Mouse (Mus musculus) hindbrain, postnatal 0 days (tissue): Measurements from ENCODE around the gene G0s2. TPM values are rescaled to one million over a fixed set of nuclear protein-coding genes. Genes with fewer than 3 reads are reported as not detected.

ENCODE experiments used
- ATAC-seq: fragments of 200-750 bp; cut with Nextera tagmentation; 2 replicates; pipeline ENCODE4 v1.8.0; 2017; ENCODE audit warnings: mild to moderate bottlenecking, moderate TSS enrichment, moderate library complexity
- DNase-seq: peaks from one replicate; pipeline ENCODE4 v3.0.0-alpha.2; 2015; ENCODE audit warnings: low spot score
- H3K27ac ChIP-seq: fragments of 300-500 bp; sonication (generic); 2 replicates; pipeline ENCODE4 v1.5.1; 2014; ENCODE audit warnings: mild to moderate bottlenecking
- H3K27me3 ChIP-seq: fragments of 300-500 bp; sonication (generic); 2 replicates; pipeline ENCODE4 v1.6.1; 2014; ENCODE audit warnings: low read length, mixed read lengths; ENCODE audit not compliant: insufficient read depth
- H3K36me3 ChIP-seq: fragments of 300-500 bp; sonication (generic); 2 replicates; pipeline ENCODE4 v1.6.1; 2014; ENCODE audit warnings: low read length, mixed read lengths; ENCODE audit not compliant: insufficient read depth
- H3K4me1 ChIP-seq: fragments of 300-500 bp; sonication (generic); 2 replicates; pipeline ENCODE4 v1.6.1; 2014; ENCODE audit warnings: antibody characterized with exemption, low read length, mixed read lengths; ENCODE audit not compliant: insufficient read depth
- H3K4me2 ChIP-seq: fragments of 300-500 bp; sonication (generic); 2 replicates; pipeline ENCODE4 v1.6.1; 2014; ENCODE audit warnings: low read depth, mild to moderate bottlenecking, low read length, moderate library complexity, mixed read lengths
- H3K4me3 ChIP-seq: fragments of 300-500 bp; sonication (generic); 2 replicates; pipeline ENCODE4 v1.5.1; 2014; ENCODE audit warnings: low read length
- H3K9ac ChIP-seq: fragments of 300-500 bp; sonication (generic); replicated peaks from 2 replicates; pipeline ENCODE4 v1.6.1; 2014; ENCODE audit warnings: mild to moderate bottlenecking, low read length, moderate library complexity, mixed read lengths
- H3K9me3 ChIP-seq: fragments of 300-500 bp; sonication (generic); 2 replicates; pipeline ENCODE4 v1.6.1; 2016; ENCODE audit warnings: low read length, mixed read lengths
- CTCF ChIP-seq: IDR thresholded peaks from 2 replicates; pipeline ENCODE4 v1.5.1; 2016; ENCODE audit warnings: antibody characterized with exemption, control low read depth, low read depth
- WGBS: fragments of 180-500 bp; shearing (Covaris S2); extraction: QIAGEN DNeasy Blood & Tissue Kit; methylation state at CpG from one replicate; pipeline ENCODE4 v1.1.7; 2014; 5-methylcytosine and 5-hydroxymethylcytosine counted together
- polyA plus RNA-seq: library from polyadenylated mRNA; unstranded; fragments of >200 nt; fragmentation: Nextera tagmentation; extraction: Ambion mirVana; gene quantifications from 2 replicates; pipeline ENCODE4 v1.2.1, GENCODE M21; 2015
- total RNA-seq: library from RNA; depleted of rRNA; stranded (reverse); fragments of >200 nt; gene quantifications from 2 replicates; pipeline ENCODE4 v1.2.3, GENCODE M21; 2014; rRNA removed

G0s2 gene
- total RNA-seq (7.4 and 12.1 TPM in 2 replicates), polyA plus RNA-seq (7.0 and 9.1 TPM in 2 replicates)

DNA sequence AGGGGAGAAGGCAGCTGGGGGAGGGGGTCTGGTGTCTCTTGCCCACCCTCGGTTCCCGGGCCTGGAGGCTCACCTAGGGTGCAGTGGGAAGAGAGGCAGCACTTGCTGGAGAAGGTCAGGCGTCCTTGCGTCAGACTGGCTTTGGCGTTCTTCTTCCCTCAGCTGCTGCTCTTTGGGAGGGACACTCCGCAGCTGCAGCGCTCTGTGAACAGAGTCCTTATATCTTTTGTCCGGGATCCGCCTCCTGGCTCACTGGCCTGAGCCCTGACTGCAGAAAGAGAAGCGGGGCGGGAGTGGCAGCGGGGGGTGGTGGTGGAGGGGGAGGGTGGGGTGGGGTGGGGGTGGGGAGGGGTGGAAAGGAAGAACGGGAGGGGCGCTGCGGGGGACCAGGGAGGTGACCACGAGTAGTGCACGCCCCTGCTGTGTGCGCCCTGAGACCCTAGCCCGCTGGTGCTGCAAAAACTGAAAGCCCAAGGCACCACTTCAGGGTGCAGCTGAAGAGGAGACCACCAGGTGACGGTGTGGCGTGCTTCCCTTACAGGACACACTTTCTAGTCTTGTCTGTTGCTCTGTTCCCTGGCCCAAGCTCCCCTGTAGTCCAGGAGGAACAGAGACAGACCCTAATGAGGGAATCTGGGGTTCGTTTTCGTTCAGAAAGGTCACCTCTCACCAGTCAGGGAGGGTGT, at the start of gene G0s2:
Gene G0s2 (minus strand): TSS at position 302 of the 686 bp plus-strand sequence.
- DNase-seq (peak; percentile 70), ATAC-seq (peak; percentile 82)
- Histone ChIP-seq H3K27me3 (no peaks in the 10 kb centered on the region), H3K4me2 (peak within 1 kb of the TSS; percentile 52), H3K9me3 (no peaks in the 10 kb centered on the region), H3K27ac (peak within 1 kb of the TSS; percentile 78), H3K9ac (peak within 1 kb of the TSS; percentile 40), H3K4me3 (peak within 1 kb of the TSS; percentile 25), H3K36me3 (no peaks in the 10 kb centered on the region), H3K4me1 (peaks cover 4% of the 10 kb centered on the region; the same call in 1 of the 2 replicates)
- peak; percentile 77 for TF ChIP-seq CTCF
- 1% methylated on average over 19 of the region's 23 CpGs for WGBS

DNA sequence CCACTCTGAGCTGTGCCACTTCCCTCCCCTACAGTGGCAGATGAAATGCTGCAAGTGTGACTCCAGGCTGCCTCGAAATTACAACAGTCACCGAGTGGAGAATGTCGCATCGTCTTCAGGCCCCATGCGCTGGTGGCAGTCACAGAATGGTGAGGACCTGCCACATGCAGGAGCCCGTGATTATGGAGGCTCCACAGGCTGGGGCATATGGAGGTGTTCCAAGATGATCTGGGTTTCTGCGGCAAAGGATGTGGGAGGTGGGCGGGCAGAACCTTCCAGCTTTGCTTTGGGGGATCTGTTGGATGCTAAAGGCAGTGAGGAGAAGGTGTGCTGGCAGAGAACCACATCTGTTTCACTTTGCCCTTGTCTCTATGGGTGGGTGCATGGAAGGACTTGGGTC, 47.4 kb upstream of the G0s2 start:
- H3K27ac ChIP-seq = no peak overlapping the region
- WGBS = 86% methylated on average over 8 of the region's 8 CpGs

DNA sequence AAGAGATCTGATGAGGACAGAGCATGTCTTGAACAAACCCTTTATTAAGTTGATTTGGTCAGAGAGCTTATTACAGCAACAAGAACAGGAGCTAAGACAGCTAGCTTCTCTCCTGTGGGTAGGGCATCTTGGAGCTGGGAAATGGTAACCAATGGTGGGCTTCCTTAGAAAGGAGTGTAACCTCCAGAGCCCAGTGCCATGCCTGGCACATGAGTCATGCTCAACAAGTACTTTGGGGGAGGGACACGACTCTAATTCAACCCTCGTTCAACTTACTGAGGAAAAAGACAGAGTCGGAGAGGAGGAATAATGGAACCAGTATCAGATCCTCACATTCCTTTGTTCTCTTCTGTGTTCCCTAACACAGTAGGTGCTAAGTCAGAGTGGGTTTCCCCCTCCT, 46.7 kb upstream of the G0s2 start:
- H3K4me2 ChIP-seq = no peak overlapping the region
- no peaks in the 10 kb centered on the region for H3K9me3 ChIP-seq
- H3K9ac ChIP-seq = no peak overlapping the region
- H3K27ac ChIP-seq = no peak overlapping the region
- ATAC-seq (no peak), DNase-seq (no peak)
- H3K4me1 ChIP-seq = peaks cover 10% of the 10 kb centered on the region
- no peak for TF ChIP-seq CTCF
- no peak overlapping the region for H3K4me3 ChIP-seq
- 50% methylated on average over 3 of the region's 3 CpGs for WGBS
- H3K27me3 ChIP-seq = no peaks in the 10 kb centered on the region
- H3K36me3 ChIP-seq = no peaks in the 10 kb centered on the region

More for the DNA sequence above, 47.4 kb upstream of the G0s2 start:
- H3K4me1 ChIP-seq = peaks cover 10% of the 10 kb centered on the region
- TF ChIP-seq CTCF = no peak
- H3K36me3 ChIP-seq = no peaks in the 10 kb centered on the region
- H3K4me3 ChIP-seq = no peak overlapping the region
- DNase-seq = no peak
- no peak overlapping the region for H3K9ac ChIP-seq
- no peaks in the 10 kb centered on the region for H3K27me3 ChIP-seq
- no peak overlapping the region for H3K4me2 ChIP-seq
- H3K9me3 ChIP-seq = no peaks in the 10 kb centered on the region
- ATAC-seq = no peak

DNA sequence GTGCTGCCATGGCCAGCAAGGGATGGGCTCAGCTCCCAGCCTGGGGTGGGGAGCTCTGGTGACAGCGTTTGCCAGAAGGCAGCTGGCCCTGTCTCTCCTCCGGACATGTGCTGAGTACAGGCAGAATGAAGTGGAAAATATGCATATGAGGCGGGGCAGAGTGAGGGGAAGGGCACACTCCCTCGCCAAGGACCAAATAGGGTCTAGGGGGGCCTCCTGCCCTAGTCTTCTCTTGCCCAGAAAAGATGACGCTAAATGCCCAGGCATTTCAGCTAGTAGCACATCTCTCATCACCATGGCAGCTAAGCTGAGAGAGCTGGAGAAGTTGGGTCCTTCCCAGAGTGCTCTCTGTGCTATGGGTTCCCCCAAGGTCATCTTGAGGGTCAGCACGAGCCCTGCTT, 44.1 kb upstream of the G0s2 start:
- Histone ChIP-seq H3K4me1 (peaks cover 10% of the 10 kb centered on the region), H3K9ac (no peak overlapping the region), H3K4me2 (no peak overlapping the region), H3K27me3 (no peaks in the 10 kb centered on the region), H3K27ac (peak overlapping the region; percentile 46; the same call in 1 of the 2 replicates), H3K36me3 (no peaks in the 10 kb centered on the region), H3K4me3 (no peak overlapping the region), H3K9me3 (no peaks in the 10 kb centered on the region)
- DNase-seq = peak; percentile 78
- WGBS = 14% methylated on average over 6 of the region's 6 CpGs
- ATAC-seq = peak; percentile 93
- TF ChIP-seq CTCF = no peak

DNA sequence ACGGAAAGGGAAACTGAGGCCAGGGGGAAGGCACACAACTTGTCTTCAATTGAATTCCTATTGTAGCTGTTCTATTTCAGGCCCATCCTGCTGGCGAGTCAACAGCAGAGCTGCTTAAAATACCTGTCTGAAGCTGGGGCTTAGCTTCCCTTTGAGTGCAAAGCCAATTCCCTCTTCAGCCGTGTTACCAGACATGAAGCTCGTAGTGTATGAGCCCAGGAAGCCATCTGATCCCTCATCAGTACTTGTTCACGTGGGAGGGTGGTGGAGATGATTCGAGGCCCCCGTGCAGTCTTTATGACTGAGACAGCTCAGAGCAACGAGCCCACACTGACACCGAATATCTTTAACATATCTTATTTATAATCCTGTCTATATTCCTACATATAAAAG, 43.3 kb upstream of the G0s2 start:
- DNase-seq (no peak), ATAC-seq (no peak)
- Histone ChIP-seq H3K27me3 (no peaks in the 10 kb centered on the region), H3K27ac (peak overlapping the region; percentile 66; the same call in 1 of the 2 replicates), H3K4me1 (peaks cover 10% of the 10 kb centered on the region), H3K9ac (no peak overlapping the region), H3K4me2 (no peak overlapping the region), H3K4me3 (no peak overlapping the region), H3K9me3 (no peaks in the 10 kb centered on the region), H3K36me3 (no peaks in the 10 kb centered on the region)
- WGBS = 60% methylated on average over 9 of the region's 9 CpGs
- TF ChIP-seq CTCF = no peak

DNA sequence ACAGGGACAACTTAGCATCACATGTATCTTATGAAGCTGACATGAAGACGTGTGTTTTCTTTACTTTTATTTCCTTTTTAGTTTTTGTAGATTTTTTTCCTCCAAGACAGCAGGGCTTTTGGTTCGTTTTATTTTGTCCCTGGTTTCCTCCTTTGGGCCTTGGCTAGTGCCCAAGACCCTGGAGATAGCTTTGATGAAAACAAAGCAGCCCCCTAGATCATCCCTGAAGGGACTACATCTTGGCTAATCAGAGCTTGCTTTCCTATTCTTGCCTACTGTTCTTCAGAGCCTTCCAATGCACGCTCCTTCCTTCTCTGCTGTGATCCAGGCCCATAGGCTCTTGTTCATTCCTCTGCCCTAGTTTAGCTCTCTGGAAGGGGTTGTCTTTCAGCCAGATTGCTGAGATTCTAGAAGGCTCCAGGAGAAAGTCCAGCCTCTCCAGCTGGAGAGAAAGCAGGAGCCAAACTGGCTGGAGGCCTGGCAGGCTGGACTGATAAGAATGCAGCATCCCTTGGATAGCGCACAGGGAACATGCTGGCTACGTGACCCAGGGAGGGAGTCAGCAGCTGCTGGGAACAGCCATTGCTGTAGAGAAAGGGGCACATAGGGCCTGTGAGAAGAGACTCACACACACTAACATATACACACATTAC, 42.8 kb upstream of the G0s2 start:
- H3K27ac ChIP-seq = peak overlapping the region; percentile 66
- H3K4me3 ChIP-seq = no peak overlapping the region
- no peak for TF ChIP-seq CTCF
- ATAC-seq (0 out of 2 replicates have a peak, but pooled peaks have one; percentile 48), DNase-seq (peak; percentile 66)
- no peaks in the 10 kb centered on the region for H3K27me3 ChIP-seq
- peaks cover 10% of the 10 kb centered on the region for H3K4me1 ChIP-seq
- no peaks in the 10 kb centered on the region for H3K9me3 ChIP-seq
- 47% methylated on average over 5 of the region's 5 CpGs for WGBS
- H3K9ac ChIP-seq = no peak overlapping the region
- no peaks in the 10 kb centered on the region for H3K36me3 ChIP-seq
- H3K4me2 ChIP-seq = no peak overlapping the region

DNA sequence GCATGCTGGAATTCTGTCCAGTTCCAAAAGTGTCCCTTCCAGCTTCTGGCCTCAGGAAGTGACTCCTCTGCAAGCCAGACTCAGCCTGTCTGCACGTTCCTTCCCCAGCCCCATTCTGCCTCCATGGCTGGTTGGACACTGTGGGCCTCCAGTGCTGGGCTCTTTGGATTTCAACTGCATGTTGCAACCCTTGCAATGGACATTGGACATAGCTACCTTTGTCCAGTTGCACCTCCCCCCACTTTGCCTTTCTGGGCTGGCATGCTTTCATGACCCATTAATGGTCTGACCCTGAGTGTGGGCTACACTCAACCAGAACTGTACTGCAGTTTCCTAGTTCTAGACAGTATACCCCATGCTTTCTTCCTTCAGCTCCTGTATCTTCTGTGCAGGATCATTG, 38.6 kb upstream of the G0s2 start:
- Histone ChIP-seq H3K4me1 (peaks cover 10% of the 10 kb centered on the region), H3K36me3 (no peaks in the 10 kb centered on the region), H3K4me2 (no peak overlapping the region), H3K9ac (no peak overlapping the region), H3K27ac (no peak overlapping the region), H3K4me3 (no peak overlapping the region), H3K9me3 (no peaks in the 10 kb centered on the region), H3K27me3 (no peaks in the 10 kb centered on the region)
- DNase-seq = no peak
- TF ChIP-seq CTCF = no peak
- no peak for ATAC-seq
- 80% methylated on average over 1 of the region's 1 CpGs for WGBS
